Mouse (Mus musculus): ENCODE data around the gene Dclk1.
"Not testable (repeated sequence)": the region's sequence is repeated elsewhere in the genome, so short reads cannot be mapped to it uniquely, and the experiment has no call there.

Gene Dclk1

GRCm38 (mm10) chr3:55241730-55242421 lies at the start of gene Dclk1:
Gene Dclk1 (plus strand): TSS chr3:55242364.
- DNase-seq, result peak; percentile 78 to 82

- no peak for DNase-seq
Measured at GRCm38 (mm10) chr3:55193351-55193750, 48.8 kb upstream of the Dclk1 start.

GRCm38 (mm10) chr3:55194792-55195191 lies 47.4 kb upstream of the Dclk1 start:
- no peak for DNase-seq

GRCm38 (mm10) chr3:55195581-55196327 lies 46.4 kb upstream of the Dclk1 start:
- DNase-seq, result no peak

- no peak for DNase-seq
Measured at GRCm38 (mm10) chr3:55196328-55196710, 45.8 kb upstream of the Dclk1 start.

- not testable (repeated sequence) for DNase-seq
Measured at GRCm38 (mm10) chr3:55203621-55204020, 38.5 kb upstream of the Dclk1 start.

GRCm38 (mm10) chr3:55206413-55206812 lies 35.8 kb upstream of the Dclk1 start:
- no peak for DNase-seq

- DNase-seq, result no peak
Measured at GRCm38 (mm10) chr3:55207665-55208064, 34.5 kb upstream of the Dclk1 start.

GRCm38 (mm10) chr3:55212254-55212653 lies 29.9 kb upstream of the Dclk1 start:
- peak; percentile 9 to 37 for DNase-seq

- DNase-seq, result no peak
Measured at GRCm38 (mm10) chr3:55213785-55214184, 28.4 kb upstream of the Dclk1 start.

- no peak for DNase-seq
Measured at GRCm38 (mm10) chr3:55214413-55214812, 27.8 kb upstream of the Dclk1 start.

GRCm38 (mm10) chr3:55222502-55222901 lies 19.7 kb upstream of the Dclk1 start:
- DNase-seq, result no peak

GRCm38 (mm10) chr3:55223862-55224261 lies 18.3 kb upstream of the Dclk1 start:
- DNase-seq, result no peak

- peak; percentile 24 to 51 for DNase-seq
Measured at GRCm38 (mm10) chr3:55226501-55227213, 15.5 kb upstream of the Dclk1 start.

GRCm38 (mm10) chr3:55227214-55227581 lies 15.0 kb upstream of the Dclk1 start:
- no peak for DNase-seq

- DNase-seq, result peak; percentile 72 to 78
Measured at GRCm38 (mm10) chr3:55242422-55243055, 375 bp downstream of the Dclk1 start.

- DNase-seq, result no peak
Measured at GRCm38 (mm10) chr3:55243056-55243471, 900 bp downstream of the Dclk1 start.

GRCm38 (mm10) chr3:55244087-55244486 lies 1.9 kb downstream of the Dclk1 start:
- no peak for DNase-seq

- DNase-seq, result no peak
Measured at GRCm38 (mm10) chr3:55246618-55247272, 4.6 kb downstream of the Dclk1 start.

GRCm38 (mm10) chr3:55248048-55248447 lies 5.9 kb downstream of the Dclk1 start:
- DNase-seq, result no peak

- DNase-seq, result peak; percentile 28 to 36
Measured at GRCm38 (mm10) chr3:55248508-55248907, 6.3 kb downstream of the Dclk1 start.

GRCm38 (mm10) chr3:55250631-55251030 lies 8.5 kb downstream of the Dclk1 start:
- DNase-seq, result no peak

- no peak for DNase-seq
Measured at GRCm38 (mm10) chr3:55260139-55260538, 18.0 kb downstream of the Dclk1 start.

All from lung, adult 18-20 months (tissue).